Mouse (Mus musculus): ENCODE data around the gene Gm44965. TPM values are rescaled to one million over a fixed set of nuclear protein-coding genes. Genes with fewer than 3 reads are reported as not detected.
A peak's percentile ranks its signal among the peaks of the same experiment; 100 is the strongest.

Gm44965 gene
- polyA plus RNA-seq, 1 experiment from 2014 or later = 0.78 TPM

GRCm38 (mm10) chr6:48627511-48627924 lies 33.8 kb downstream of the Gm44965 start:
- 5% methylated on average over 7 of the region's 7 CpGs for WGBS
- peaks cover 18% of the 10 kb centered on the region for H3K27me3 ChIP-seq (ENCODE audit: control insufficient read depth, insufficient read depth, low read length)
- ATAC-seq (ENCODE audit: low FRiP score) = no peak; the same call in 1 of the 2 replicates

GRCm38 (mm10) chr6:48628377-48628776 lies 34.6 kb downstream of the Gm44965 start:
- peaks cover 18% of the 10 kb centered on the region for H3K27me3 ChIP-seq (ENCODE audit: control insufficient read depth, insufficient read depth, low read length)
- no peak overlapping the region for H3K4me2 ChIP-seq (replicated peaks)
- H3K4me1 ChIP-seq (replicated peaks; ENCODE audit: control insufficient read depth, insufficient read depth, low read length) = peaks cover 12% of the 10 kb centered on the region
- 79% methylated on average over 3 of the region's 3 CpGs for WGBS
- no peaks in the 10 kb centered on the region for H3K36me3 ChIP-seq (replicated peaks; ENCODE audit: control insufficient read depth, insufficient read depth)
- no peaks in the 10 kb centered on the region for H3K9me3 ChIP-seq (ENCODE audit: control insufficient read depth, low read length)
- DNase-seq (ENCODE audit: low spot score) (no peak), ATAC-seq (ENCODE audit: low FRiP score) (no peak)
- no peak overlapping the region for H3K27ac ChIP-seq
- no peak overlapping the region for H3K4me3 ChIP-seq (replicated peaks; ENCODE audit: low read length)
- H3K9ac ChIP-seq = no peak overlapping the region

More at GRCm38 (mm10) chr6:48627511-48627924, 33.8 kb downstream of the Gm44965 start:
- Histone ChIP-seq H3K9me3 (ENCODE audit: control insufficient read depth, low read length) (no peaks in the 10 kb centered on the region), H3K9ac (peak overlapping the region; percentile 60), H3K27ac (no peak overlapping the region), H3K4me1 (replicated peaks; ENCODE audit: control insufficient read depth, insufficient read depth, low read length) (peaks cover 12% of the 10 kb centered on the region), H3K36me3 (replicated peaks; ENCODE audit: control insufficient read depth, insufficient read depth) (no peaks in the 10 kb centered on the region), H3K4me2 (replicated peaks) (peak overlapping the region; percentile 76), H3K4me3 (replicated peaks; ENCODE audit: low read length) (peak overlapping the region; percentile 49)
- DNase-seq (ENCODE audit: low spot score) = no peak

- no peaks in the 10 kb centered on the region for H3K36me3 ChIP-seq (replicated peaks; ENCODE audit: control insufficient read depth, insufficient read depth)
- H3K4me2 ChIP-seq (replicated peaks) = peak overlapping the region; percentile 87
- peaks cover 12% of the 10 kb centered on the region for H3K4me1 ChIP-seq (replicated peaks; ENCODE audit: control insufficient read depth, insufficient read depth, low read length)
- 5% methylated on average over 54 of the region's 54 CpGs for WGBS
- H3K27me3 ChIP-seq (ENCODE audit: control insufficient read depth, insufficient read depth, low read length) = peaks cover 18% of the 10 kb centered on the region
- H3K4me3 ChIP-seq (replicated peaks; ENCODE audit: low read length) = peak overlapping the region; percentile 44
- peak overlapping the region; percentile 64 for H3K9ac ChIP-seq
- H3K9me3 ChIP-seq (ENCODE audit: control insufficient read depth, low read length) = no peaks in the 10 kb centered on the region
- DNase-seq (ENCODE audit: low spot score) (peak; percentile 31), ATAC-seq (ENCODE audit: low FRiP score) (peak; percentile 64)
- H3K27ac ChIP-seq = peak overlapping the region; percentile 49; the same call in 1 of the 2 replicates
Measured at GRCm38 (mm10) chr6:48628808-48629660, 35.3 kb downstream of the Gm44965 start.

GRCm38 (mm10) chr6:48629661-48630034 lies 35.9 kb downstream of the Gm44965 start:
- no peak; the same call in 1 of the 2 replicates for ATAC-seq (ENCODE audit: low FRiP score)
- 21% methylated on average over 13 of the region's 13 CpGs for WGBS
- peaks cover 12% of the 10 kb centered on the region for H3K4me1 ChIP-seq (replicated peaks; ENCODE audit: control insufficient read depth, insufficient read depth, low read length)

GRCm38 (mm10) chr6:48630831-48631230 lies 37.1 kb downstream of the Gm44965 start:
- Histone ChIP-seq H3K4me2 (replicated peaks) (no peak overlapping the region), H3K9me3 (ENCODE audit: control insufficient read depth, low read length) (no peaks in the 10 kb centered on the region), H3K27me3 (ENCODE audit: control insufficient read depth, insufficient read depth, low read length) (peaks cover 15% of the 10 kb centered on the region), H3K36me3 (replicated peaks; ENCODE audit: control insufficient read depth, insufficient read depth) (no peaks in the 10 kb centered on the region), H3K9ac (no peak overlapping the region), H3K27ac (no peak overlapping the region), H3K4me3 (replicated peaks; ENCODE audit: low read length) (no peak overlapping the region), H3K4me1 (replicated peaks; ENCODE audit: control insufficient read depth, insufficient read depth, low read length) (peaks cover 12% of the 10 kb centered on the region)
- WGBS = 94% methylated on average over 8 of the region's 8 CpGs
- ATAC-seq (ENCODE audit: low FRiP score) (no peak), DNase-seq (ENCODE audit: low spot score) (no peak)

More at GRCm38 (mm10) chr6:48629661-48630034, 35.9 kb downstream of the Gm44965 start:
- Histone ChIP-seq H3K27ac (peak overlapping the region; percentile 49; the same call in 1 of the 2 replicates), H3K36me3 (replicated peaks; ENCODE audit: control insufficient read depth, insufficient read depth) (no peaks in the 10 kb centered on the region), H3K9ac (peak overlapping the region; percentile 64), H3K9me3 (ENCODE audit: control insufficient read depth, low read length) (no peaks in the 10 kb centered on the region), H3K4me3 (replicated peaks; ENCODE audit: low read length) (peak overlapping the region; percentile 44), H3K4me2 (replicated peaks) (peak overlapping the region; percentile 87), H3K27me3 (ENCODE audit: control insufficient read depth, insufficient read depth, low read length) (peaks cover 18% of the 10 kb centered on the region)
- no peak for DNase-seq (ENCODE audit: low spot score)

GRCm38 (mm10) chr6:48635105-48635504 lies 41.4 kb downstream of the Gm44965 start:
- Histone ChIP-seq H3K4me1 (replicated peaks; ENCODE audit: control insufficient read depth, insufficient read depth, low read length) (0 out of 2 replicates have a peak, but pooled peaks cover under 1% of the 10 kb centered on the region), H3K36me3 (replicated peaks; ENCODE audit: control insufficient read depth, insufficient read depth) (no peaks in the 10 kb centered on the region), H3K27me3 (ENCODE audit: control insufficient read depth, insufficient read depth, low read length) (no peaks in the 10 kb centered on the region), H3K27ac (no peak overlapping the region), H3K9me3 (ENCODE audit: control insufficient read depth, low read length) (no peaks in the 10 kb centered on the region), H3K4me2 (replicated peaks) (no peak overlapping the region), H3K4me3 (replicated peaks; ENCODE audit: low read length) (no peak overlapping the region), H3K9ac (no peak overlapping the region)
- ATAC-seq (ENCODE audit: low FRiP score) (no peak), DNase-seq (ENCODE audit: low spot score) (no peak)
- 85% methylated on average over 2 of the region's 2 CpGs for WGBS

GRCm38 (mm10) chr6:48636515-48636914 lies 42.8 kb downstream of the Gm44965 start:
- Histone ChIP-seq H3K4me1 (replicated peaks; ENCODE audit: control insufficient read depth, insufficient read depth, low read length) (no peaks in the 10 kb centered on the region), H3K4me3 (replicated peaks; ENCODE audit: low read length) (no peak overlapping the region), H3K27me3 (ENCODE audit: control insufficient read depth, insufficient read depth, low read length) (no peaks in the 10 kb centered on the region), H3K4me2 (replicated peaks) (no peak overlapping the region), H3K27ac (no peak overlapping the region), H3K9ac (no peak overlapping the region), H3K36me3 (replicated peaks; ENCODE audit: control insufficient read depth, insufficient read depth) (no peaks in the 10 kb centered on the region), H3K9me3 (ENCODE audit: control insufficient read depth, low read length) (no peaks in the 10 kb centered on the region)
- WGBS = 33% methylated on average over 6 of the region's 6 CpGs
- no peak for DNase-seq (ENCODE audit: low spot score)
- no peak for ATAC-seq (ENCODE audit: low FRiP score)

- Histone ChIP-seq H3K4me3 (replicated peaks; ENCODE audit: low read length) (no peak overlapping the region), H3K27ac (no peak overlapping the region), H3K4me2 (replicated peaks) (no peak overlapping the region), H3K4me1 (replicated peaks; ENCODE audit: control insufficient read depth, insufficient read depth, low read length) (no peaks in the 10 kb centered on the region), H3K9ac (no peak overlapping the region), H3K9me3 (ENCODE audit: control insufficient read depth, low read length) (no peaks in the 10 kb centered on the region), H3K27me3 (ENCODE audit: control insufficient read depth, insufficient read depth, low read length) (no peaks in the 10 kb centered on the region), H3K36me3 (replicated peaks; ENCODE audit: control insufficient read depth, insufficient read depth) (no peaks in the 10 kb centered on the region)
- no peak for ATAC-seq (ENCODE audit: low FRiP score)
- 67% methylated on average over 6 of the region's 6 CpGs for whole genome bisulfite sequencing
- no peak for DNase-seq (ENCODE audit: low spot score)
Measured at GRCm38 (mm10) chr6:48637811-48638500, 44.2 kb downstream of the Gm44965 start.

- Histone ChIP-seq H3K9ac (no peak overlapping the region), H3K4me3 (replicated peaks; ENCODE audit: low read length) (no peak overlapping the region), H3K4me2 (replicated peaks) (no peak overlapping the region), H3K36me3 (replicated peaks; ENCODE audit: control insufficient read depth, insufficient read depth) (no peaks in the 10 kb centered on the region), H3K27me3 (ENCODE audit: control insufficient read depth, insufficient read depth, low read length) (no peaks in the 10 kb centered on the region), H3K9me3 (ENCODE audit: control insufficient read depth, low read length) (no peaks in the 10 kb centered on the region), H3K4me1 (replicated peaks; ENCODE audit: control insufficient read depth, insufficient read depth, low read length) (no peaks in the 10 kb centered on the region), H3K27ac (no peak overlapping the region)
- WGBS = 77% methylated on average over 2 of the region's 2 CpGs
- no peak for ATAC-seq (ENCODE audit: low FRiP score)
- DNase-seq (ENCODE audit: low spot score) = no peak
Measured at GRCm38 (mm10) chr6:48638553-48638952, 44.8 kb downstream of the Gm44965 start.
